Mouse (Mus musculus): ENCODE data around the gene Acap2. TPM values are rescaled to one million over a fixed set of nuclear protein-coding genes. Genes with fewer than 3 reads are reported as not detected.

Acap2 gene
- polyA plus RNA-seq, 1 experiment = 6.2 TPM

GRCm38 (mm10) chr16:31074324-31074908 lies 126.6 kb downstream of the Acap2 start:
- Histone ChIP-seq H3K79me3 (ENCODE audit: low read depth) (no peaks in the 10 kb centered on the region), H3K4me3 (ENCODE audit: insufficient read depth, poor library complexity, severe bottlenecking) (no peak overlapping the region)

GRCm38 (mm10) chr16:31071731-31072130 lies 129.3 kb downstream of the Acap2 start:
- H3K79me2 ChIP-seq (ENCODE audit: control insufficient read depth, insufficient read depth) = no peaks in the 10 kb centered on the region
- TF ChIP-seq CEBPB (IDR thresholded peaks at IDR 0.05; ENCODE audit: low read depth) (no peak), USF1 (IDR thresholded peaks at IDR 0.05; ENCODE audit: low read depth) (no peak), MYOG (IDR thresholded peaks at IDR 0.05; ENCODE audit: control insufficient read depth, extremely low read depth, insufficient read length) (no peak)
- no peaks in the 10 kb centered on the region for H3K36me3 ChIP-seq (ENCODE audit: control insufficient read depth, insufficient read depth)
- no peak overlapping the region for H3K4me3 ChIP-seq (ENCODE audit: insufficient read depth, poor library complexity, severe bottlenecking)
- no peaks in the 10 kb centered on the region for H3K79me3 ChIP-seq (ENCODE audit: low read depth)
- no peak overlapping the region for H3ac ChIP-seq (ENCODE audit: control insufficient read depth, insufficient read length, low read depth)
- no peaks in the 10 kb centered on the region for H3K27me3 ChIP-seq (ENCODE audit: control insufficient read depth, insufficient read depth, insufficient read length)

More at GRCm38 (mm10) chr16:31074324-31074908, 126.6 kb downstream of the Acap2 start:
- Histone ChIP-seq H3K27me3 (ENCODE audit: control insufficient read depth, insufficient read depth, insufficient read length) (no peaks in the 10 kb centered on the region), H3ac (ENCODE audit: control insufficient read depth, insufficient read length, low read depth) (no peak overlapping the region), H3K36me3 (ENCODE audit: control insufficient read depth, insufficient read depth) (no peaks in the 10 kb centered on the region), H3K79me2 (ENCODE audit: control insufficient read depth, insufficient read depth) (peaks cover 3% of the 10 kb centered on the region)
- TF ChIP-seq MYOG (IDR thresholded peaks at IDR 0.05; ENCODE audit: control insufficient read depth, extremely low read depth, insufficient read length) = no peak
- no peak for TF ChIP-seq MYOD1 (IDR thresholded peaks at IDR 0.05; ENCODE audit: control insufficient read depth, insufficient read length, low read depth)
- no peak for TF ChIP-seq USF1 (IDR thresholded peaks at IDR 0.05; ENCODE audit: low read depth)
- no peak for TF ChIP-seq CTCF (IDR thresholded peaks at IDR 0.05; ENCODE audit: control insufficient read depth, insufficient read depth, insufficient read length)
- no peak for TF ChIP-seq FOSL1 (IDR thresholded peaks at IDR 0.05; ENCODE audit: insufficient read depth, low read length, poor library complexity, severe bottlenecking)
- no peak for TF ChIP-seq CEBPB (IDR thresholded peaks at IDR 0.05; ENCODE audit: low read depth)
- no peak for TF ChIP-seq MAX (IDR thresholded peaks at IDR 0.05)

- Histone ChIP-seq H3K4me3 (ENCODE audit: insufficient read depth, poor library complexity, severe bottlenecking) (no peak overlapping the region), H3K79me3 (ENCODE audit: low read depth) (no peaks in the 10 kb centered on the region), H3K27me3 (ENCODE audit: control insufficient read depth, insufficient read depth, insufficient read length) (no peaks in the 10 kb centered on the region), H3K36me3 (ENCODE audit: control insufficient read depth, insufficient read depth) (no peaks in the 10 kb centered on the region), H3K79me2 (ENCODE audit: control insufficient read depth, insufficient read depth) (no peaks in the 10 kb centered on the region), H3ac (ENCODE audit: control insufficient read depth, insufficient read length, low read depth) (no peak overlapping the region)
- TF ChIP-seq CTCF (IDR thresholded peaks at IDR 0.05; ENCODE audit: control insufficient read depth, insufficient read depth, insufficient read length) (peak; percentile 94), USF1 (IDR thresholded peaks at IDR 0.05; ENCODE audit: low read depth) (no peak)
Measured at GRCm38 (mm10) chr16:31070358-31071133, 130.5 kb downstream of the Acap2 start.

GRCm38 (mm10) chr16:31069211-31070166 lies 131.6 kb downstream of the Acap2 start:
- H3ac ChIP-seq (ENCODE audit: control insufficient read depth, insufficient read length, low read depth) = no peak overlapping the region
- H3K79me2 ChIP-seq (ENCODE audit: control insufficient read depth, insufficient read depth) = no peaks in the 10 kb centered on the region
- H3K27me3 ChIP-seq (ENCODE audit: control insufficient read depth, insufficient read depth, insufficient read length) = no peaks in the 10 kb centered on the region
- no peak overlapping the region for H3K4me3 ChIP-seq (ENCODE audit: insufficient read depth, poor library complexity, severe bottlenecking)
- no peaks in the 10 kb centered on the region for H3K36me3 ChIP-seq (ENCODE audit: control insufficient read depth, insufficient read depth)
- H3K79me3 ChIP-seq (ENCODE audit: low read depth) = no peaks in the 10 kb centered on the region
- TF ChIP-seq FOSL1 (IDR thresholded peaks at IDR 0.05; ENCODE audit: insufficient read depth, low read length, poor library complexity, severe bottlenecking) = no peak
- no peak for TF ChIP-seq CTCF (IDR thresholded peaks at IDR 0.05; ENCODE audit: control insufficient read depth, insufficient read depth, insufficient read length)
- no peak for TF ChIP-seq CEBPB (IDR thresholded peaks at IDR 0.05; ENCODE audit: low read depth)
- no peak for TF ChIP-seq MYOG (IDR thresholded peaks at IDR 0.05; ENCODE audit: control insufficient read depth, extremely low read depth, insufficient read length)
- no peak for TF ChIP-seq USF1 (IDR thresholded peaks at IDR 0.05; ENCODE audit: low read depth)
- TF ChIP-seq MYOD1 (IDR thresholded peaks at IDR 0.05; ENCODE audit: control insufficient read depth, insufficient read length, low read depth) = no peak
- no peak for TF ChIP-seq MAX (IDR thresholded peaks at IDR 0.05)

- H3K79me2 ChIP-seq (ENCODE audit: control insufficient read depth, insufficient read depth) = no peaks in the 10 kb centered on the region
- H3K79me3 ChIP-seq (ENCODE audit: low read depth) = no peaks in the 10 kb centered on the region
- no peaks in the 10 kb centered on the region for H3K36me3 ChIP-seq (ENCODE audit: control insufficient read depth, insufficient read depth)
- no peak overlapping the region for H3K4me3 ChIP-seq (ENCODE audit: insufficient read depth, poor library complexity, severe bottlenecking)
- no peaks in the 10 kb centered on the region for H3K27me3 ChIP-seq (ENCODE audit: control insufficient read depth, insufficient read depth, insufficient read length)
- TF ChIP-seq MYOD1 (IDR thresholded peaks at IDR 0.05; ENCODE audit: control insufficient read depth, insufficient read length, low read depth) = no peak
- no peak for TF ChIP-seq FOSL1 (IDR thresholded peaks at IDR 0.05; ENCODE audit: insufficient read depth, low read length, poor library complexity, severe bottlenecking)
- TF ChIP-seq MYOG (IDR thresholded peaks at IDR 0.05; ENCODE audit: control insufficient read depth, extremely low read depth, insufficient read length) = no peak
- no peak for TF ChIP-seq USF1 (IDR thresholded peaks at IDR 0.05; ENCODE audit: low read depth)
- no peak for TF ChIP-seq MAX (IDR thresholded peaks at IDR 0.05)
- no peak for TF ChIP-seq CTCF (IDR thresholded peaks at IDR 0.05; ENCODE audit: control insufficient read depth, insufficient read depth, insufficient read length)
- TF ChIP-seq CEBPB (IDR thresholded peaks at IDR 0.05; ENCODE audit: low read depth) = no peak
- H3ac ChIP-seq (ENCODE audit: control insufficient read depth, insufficient read length, low read depth) = no peak overlapping the region
Measured at GRCm38 (mm10) chr16:31068280-31068679, 132.8 kb downstream of the Acap2 start.

Measured in C2C12 (cell line).